Mouse (Mus musculus): ENCODE results near the gene Rtn4ip1. TPM values are rescaled to one million over a fixed set of nuclear protein-coding genes. Genes with fewer than 3 reads are reported as not detected.
"Not testable (repeated sequence)": the region's sequence is repeated elsewhere in the genome, so short reads cannot be mapped to it uniquely, and the experiment has no call there.

Rtn4ip1 gene
- total RNA-seq, 2 experiments from 2014 or later = 2.6 to 5.4 TPM

DNA sequence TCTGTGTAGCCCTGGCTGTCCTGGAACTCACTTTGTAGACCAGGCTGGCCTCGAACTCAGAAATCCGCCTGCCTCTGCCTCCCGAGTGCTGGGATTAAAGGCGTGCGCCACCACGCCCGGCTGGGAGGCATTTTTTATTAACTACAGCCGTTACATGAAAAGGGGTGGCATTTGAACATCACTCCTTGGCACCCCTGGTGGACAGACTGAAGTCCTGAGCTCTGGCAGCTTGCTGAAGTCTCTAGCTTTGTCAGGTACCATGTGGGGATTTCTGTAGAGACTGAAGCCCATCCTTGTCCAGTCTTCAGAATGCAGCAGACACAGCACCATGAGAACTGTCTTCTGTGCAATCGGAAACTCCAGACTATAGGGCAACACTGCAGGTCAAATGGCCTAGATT lies 24.2 kb downstream of the Rtn4ip1 start:
- ATAC-seq (replicated peaks; ENCODE audit: low FRiP score, poor library complexity, severe bottlenecking) = not testable (repeated sequence)

DNA sequence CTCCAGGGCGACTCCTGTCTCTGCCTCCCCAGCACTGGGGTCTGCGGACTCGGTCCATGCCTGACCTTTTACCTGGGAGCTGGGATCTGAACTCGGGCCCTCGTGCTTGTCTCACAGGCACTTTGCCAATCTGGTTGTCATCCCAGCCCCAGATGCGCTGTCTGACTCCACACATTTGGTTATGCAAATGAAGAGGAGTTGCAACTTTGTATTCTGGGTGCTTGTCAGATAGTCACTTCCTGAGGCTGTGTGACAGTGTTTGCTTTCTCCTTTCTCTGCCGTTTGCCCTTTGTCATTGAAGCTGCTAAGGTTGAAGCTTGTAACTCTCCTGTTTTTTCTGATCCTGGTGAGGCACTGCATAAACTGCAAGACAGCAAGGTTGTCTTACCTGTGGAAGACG lies 26.1 kb downstream of the Rtn4ip1 start:
- no peak for ATAC-seq (replicated peaks; ENCODE audit: low FRiP score, poor library complexity, severe bottlenecking)

DNA sequence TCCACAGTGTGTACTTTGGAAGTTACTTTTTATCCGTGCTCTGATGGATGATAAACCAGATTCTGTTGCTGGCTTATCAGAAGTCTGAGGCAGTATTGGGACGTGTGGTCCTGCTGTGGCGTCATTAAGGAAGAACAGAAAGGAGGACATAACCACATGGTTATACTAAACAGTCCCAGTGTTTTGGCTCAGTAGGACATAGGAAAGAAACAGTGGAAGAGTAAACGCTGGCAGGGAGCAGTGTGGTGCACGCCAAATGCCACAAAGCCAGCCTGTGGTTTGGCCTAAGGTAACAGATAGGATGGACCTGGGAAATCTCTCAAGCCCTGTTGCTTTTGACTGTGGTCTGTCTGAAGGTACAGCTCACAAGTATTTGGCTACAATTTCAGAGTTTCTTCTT lies 27.0 kb downstream of the Rtn4ip1 start:
- no peak for ATAC-seq (replicated peaks; ENCODE audit: low FRiP score, poor library complexity, severe bottlenecking)

DNA sequence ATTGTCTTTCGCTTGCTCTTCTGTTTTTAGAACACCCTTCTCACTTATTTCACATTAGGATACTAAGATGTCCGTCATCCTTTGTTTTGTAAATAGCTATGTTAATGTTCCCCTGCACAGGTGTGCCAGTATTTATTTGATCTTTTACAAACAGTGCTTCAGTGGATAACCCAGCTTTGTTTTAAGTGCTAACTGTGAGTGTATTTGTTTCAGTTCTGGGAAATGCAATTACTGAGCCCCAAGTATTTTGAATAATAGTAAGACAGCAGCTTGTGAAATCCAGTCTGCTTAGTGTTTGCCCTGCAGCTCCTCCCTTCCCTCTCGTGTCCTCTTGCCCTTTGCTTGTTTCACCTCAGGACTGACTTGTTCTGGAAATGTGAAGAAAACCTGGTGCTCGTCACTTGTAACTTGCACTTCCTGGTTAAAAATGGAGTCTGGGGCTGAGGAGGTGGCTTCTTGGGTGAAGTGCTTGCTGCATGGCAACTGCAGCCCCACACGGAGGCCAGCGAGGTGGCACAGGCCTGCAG lies 37.6 kb downstream of the Rtn4ip1 start:
- no peak for ATAC-seq (replicated peaks; ENCODE audit: low FRiP score, poor library complexity, severe bottlenecking)

- ATAC-seq (replicated peaks; ENCODE audit: low FRiP score, poor library complexity, severe bottlenecking) = no peak
Measured at GRCm38 (mm10) chr10:43943736-43944135, 42.1 kb downstream of the Rtn4ip1 start.

DNA sequence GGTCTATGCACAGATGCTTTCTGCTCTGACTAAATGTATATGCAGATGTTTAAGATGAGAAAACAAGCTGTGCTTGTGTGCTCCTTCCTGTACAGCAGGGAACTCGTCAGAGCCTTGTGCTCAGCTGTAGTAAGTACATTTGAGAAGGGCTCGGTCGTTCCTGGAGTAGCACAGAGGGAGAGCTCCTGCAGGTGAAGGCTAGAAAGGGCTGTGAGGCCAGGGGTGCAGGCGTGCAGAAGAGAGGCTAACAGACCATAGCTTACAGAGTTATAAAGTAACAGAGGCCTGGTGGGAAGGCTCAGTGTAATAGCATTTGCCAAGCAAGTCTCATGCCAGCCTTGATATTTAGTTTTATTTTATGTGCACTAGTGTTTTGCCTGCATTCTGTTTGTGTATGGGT lies 43.8 kb downstream of the Rtn4ip1 start:
- no peak for ATAC-seq (replicated peaks; ENCODE audit: low FRiP score, poor library complexity, severe bottlenecking)

- ATAC-seq (replicated peaks; ENCODE audit: low FRiP score, poor library complexity, severe bottlenecking) = peak; percentile 62
Measured at GRCm38 (mm10) chr10:43953942-43954341, 52.3 kb downstream of the Rtn4ip1 start.

DNA sequence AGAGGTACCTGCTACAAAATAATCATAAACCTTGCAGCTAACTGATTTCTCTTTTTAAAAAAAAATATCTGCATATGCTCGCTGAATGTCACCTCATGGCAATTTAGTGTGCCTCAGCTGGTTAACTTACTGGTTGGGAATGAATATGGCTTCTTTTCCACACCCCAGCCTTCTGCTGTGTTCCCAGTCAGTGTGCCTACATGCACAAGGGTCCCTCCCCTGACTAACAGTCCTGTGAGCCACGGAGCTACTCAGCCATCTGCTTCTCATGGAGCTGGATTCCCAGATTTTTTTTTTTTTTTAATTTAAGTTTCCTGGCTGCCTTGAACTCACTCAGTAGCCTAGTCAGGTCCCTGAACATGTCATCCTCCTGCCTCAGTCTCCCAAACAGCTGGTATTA lies 63.3 kb downstream of the Rtn4ip1 start:
- no peak for ATAC-seq (replicated peaks; ENCODE audit: low FRiP score, poor library complexity, severe bottlenecking)

GRCm38 (mm10) chr10:43973244-43973643 lies 71.6 kb downstream of the Rtn4ip1 start:
- ATAC-seq (replicated peaks; ENCODE audit: low FRiP score, poor library complexity, severe bottlenecking) = no peak

DNA sequence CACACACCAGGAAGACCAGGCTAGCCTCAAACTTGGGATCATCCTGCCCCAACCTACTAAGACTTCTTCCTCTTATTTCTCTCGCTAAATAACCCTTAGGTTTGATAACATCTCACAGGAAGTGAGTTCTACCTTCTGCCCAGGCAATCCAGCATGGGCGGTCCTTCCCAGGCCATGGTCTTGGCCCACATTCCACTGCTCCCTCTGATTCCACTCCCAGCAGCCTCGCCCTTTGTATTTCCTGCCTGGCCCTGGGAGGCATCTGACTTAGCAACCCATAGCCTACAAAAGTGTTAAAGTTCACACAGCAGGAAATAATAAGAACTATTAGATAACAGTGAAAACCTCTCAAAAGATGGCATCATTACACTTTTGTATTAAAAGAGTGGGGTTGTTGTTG lies 75.7 kb downstream of the Rtn4ip1 start:
- no peak for ATAC-seq (replicated peaks; ENCODE audit: low FRiP score, poor library complexity, severe bottlenecking)

GRCm38 (mm10) chr10:43980080-43980479 lies 78.5 kb downstream of the Rtn4ip1 start:
- ATAC-seq (replicated peaks; ENCODE audit: low FRiP score, poor library complexity, severe bottlenecking) = no peak

DNA sequence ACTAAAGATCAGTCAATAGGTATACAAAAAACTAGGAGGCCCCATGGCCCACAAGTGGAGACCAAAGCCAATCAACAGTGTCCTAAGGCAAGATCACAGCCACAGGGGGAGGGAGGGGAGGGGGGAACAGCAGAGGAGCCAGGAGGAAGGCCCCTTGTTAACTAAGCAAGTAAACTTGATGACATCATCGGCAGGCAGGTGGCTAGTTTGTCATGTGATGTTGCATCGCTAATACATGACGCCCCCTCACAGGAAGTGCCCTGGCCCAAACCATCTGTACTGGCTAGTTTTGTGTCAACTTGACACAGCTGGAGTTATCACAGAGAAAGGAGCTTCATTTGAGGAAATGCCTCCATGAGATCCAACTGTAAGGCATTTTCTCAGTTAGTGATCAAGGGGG lies 79.1 kb downstream of the Rtn4ip1 start:
- ATAC-seq (replicated peaks; ENCODE audit: low FRiP score, poor library complexity, severe bottlenecking) = not testable (repeated sequence)

DNA sequence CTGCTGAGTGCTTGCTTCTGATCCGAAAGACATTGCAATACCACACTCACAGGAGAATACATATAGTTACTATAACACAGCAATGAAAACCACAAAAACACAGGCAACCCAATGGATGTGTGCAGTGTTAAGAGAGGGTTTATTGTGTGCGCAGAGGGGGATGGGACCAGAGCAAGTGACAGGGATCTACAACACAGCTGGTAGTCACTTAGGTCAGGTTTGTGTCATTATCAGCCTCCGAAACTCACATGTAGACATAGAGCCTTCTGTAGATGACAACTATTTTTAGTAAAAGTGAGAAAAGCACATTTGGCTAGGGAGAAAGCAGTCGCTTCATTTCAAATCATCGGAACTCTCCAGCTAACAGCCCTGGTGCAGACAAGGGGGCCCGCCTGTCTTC lies 80.9 kb downstream of the Rtn4ip1 start:
- ATAC-seq (replicated peaks; ENCODE audit: low FRiP score, poor library complexity, severe bottlenecking) = no peak

DNA sequence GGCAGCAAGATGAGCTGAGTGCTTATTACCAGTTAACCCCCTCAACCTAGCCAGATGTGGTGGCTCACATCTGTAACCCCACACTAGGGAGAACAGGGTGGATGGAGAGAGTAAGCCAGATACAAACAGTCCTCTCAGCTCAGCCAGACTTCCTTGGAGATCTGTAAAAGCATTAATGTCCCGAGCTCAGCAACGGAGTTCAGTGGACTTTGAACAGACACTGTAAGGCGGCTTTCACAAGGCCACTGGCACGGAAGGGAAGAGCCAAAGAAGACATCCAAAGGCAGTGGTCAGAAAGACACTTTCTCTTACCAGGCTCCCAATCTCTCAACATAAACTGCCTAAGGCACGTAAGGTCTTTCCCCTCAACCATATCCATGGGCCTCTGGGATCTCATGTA lies 81.6 kb downstream of the Rtn4ip1 start:
- ATAC-seq (replicated peaks; ENCODE audit: low FRiP score, poor library complexity, severe bottlenecking) = no peak

- no peak for ATAC-seq (replicated peaks; ENCODE audit: low FRiP score, poor library complexity, severe bottlenecking)
Measured at GRCm38 (mm10) chr10:43983866-43984265, 82.3 kb downstream of the Rtn4ip1 start.

- no peak for ATAC-seq (replicated peaks; ENCODE audit: low FRiP score, poor library complexity, severe bottlenecking)
Measured at GRCm38 (mm10) chr10:43991268-43991667, 89.7 kb downstream of the Rtn4ip1 start.

GRCm38 (mm10) chr10:43992506-43992905 lies 90.9 kb downstream of the Rtn4ip1 start:
- no peak for ATAC-seq (replicated peaks; ENCODE audit: low FRiP score, poor library complexity, severe bottlenecking)

DNA sequence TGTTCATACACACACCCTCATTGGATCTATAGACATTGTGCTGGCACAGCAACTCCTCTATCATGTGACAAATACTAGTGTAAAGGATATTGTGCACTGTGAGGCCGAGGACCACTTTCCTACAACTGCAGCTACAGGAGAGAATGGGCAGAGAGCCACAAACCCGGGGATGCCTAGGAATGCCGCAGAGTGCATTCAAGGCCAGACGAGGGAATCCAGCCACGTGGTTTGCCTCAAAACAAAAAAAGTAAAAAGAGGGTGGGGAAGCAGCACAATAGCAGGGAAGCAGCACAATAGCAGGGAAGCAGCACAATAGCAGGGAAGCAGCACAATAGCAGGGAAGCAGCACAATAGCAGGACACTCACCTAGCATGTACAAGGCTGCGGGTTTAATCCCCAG lies 91.6 kb downstream of the Rtn4ip1 start:
- no peak for ATAC-seq (replicated peaks; ENCODE audit: low FRiP score, poor library complexity, severe bottlenecking)

DNA sequence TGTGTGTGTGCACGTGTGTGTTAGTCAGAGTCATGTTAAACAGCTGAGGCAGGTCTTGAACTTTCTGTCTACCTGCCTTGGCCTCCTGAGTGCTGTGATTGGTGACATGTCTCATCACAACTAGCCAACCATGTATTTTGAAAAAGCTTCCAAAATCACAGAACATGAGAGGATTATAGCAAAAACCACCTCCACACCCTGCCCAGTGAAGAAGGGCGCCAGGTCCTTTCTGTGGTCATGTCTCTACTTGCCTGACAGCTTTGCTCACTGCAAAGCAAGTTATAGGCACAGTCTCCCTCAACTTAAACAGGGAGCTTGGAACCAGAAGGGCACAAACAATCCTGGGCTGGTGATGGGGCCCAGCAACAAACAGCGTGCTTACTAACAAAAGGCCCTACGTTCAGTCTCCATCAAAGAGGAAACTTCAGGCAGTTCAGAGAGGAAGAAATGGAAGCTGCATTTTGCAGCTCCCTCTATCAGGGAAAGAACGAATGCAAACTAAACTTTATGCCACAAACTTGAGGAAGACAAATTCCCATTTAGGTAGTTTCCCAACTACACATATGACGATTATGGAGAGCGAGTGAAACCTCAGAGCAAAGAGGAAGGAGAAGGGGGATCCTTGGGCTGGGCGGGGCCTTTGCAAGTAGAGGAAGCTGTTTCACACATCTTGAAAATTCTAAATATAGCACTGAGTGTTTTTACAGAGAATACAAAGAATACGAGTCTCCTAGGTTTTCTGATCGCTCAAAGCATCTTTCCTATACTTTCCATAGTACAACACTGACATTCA lies 94.4 kb downstream of the Rtn4ip1 start:
- no peak for ATAC-seq (replicated peaks; ENCODE audit: low FRiP score, poor library complexity, severe bottlenecking)

- ATAC-seq (replicated peaks; ENCODE audit: low FRiP score, poor library complexity, severe bottlenecking) = no peak
Measured at GRCm38 (mm10) chr10:43997276-43997675, 95.7 kb downstream of the Rtn4ip1 start.

DNA sequence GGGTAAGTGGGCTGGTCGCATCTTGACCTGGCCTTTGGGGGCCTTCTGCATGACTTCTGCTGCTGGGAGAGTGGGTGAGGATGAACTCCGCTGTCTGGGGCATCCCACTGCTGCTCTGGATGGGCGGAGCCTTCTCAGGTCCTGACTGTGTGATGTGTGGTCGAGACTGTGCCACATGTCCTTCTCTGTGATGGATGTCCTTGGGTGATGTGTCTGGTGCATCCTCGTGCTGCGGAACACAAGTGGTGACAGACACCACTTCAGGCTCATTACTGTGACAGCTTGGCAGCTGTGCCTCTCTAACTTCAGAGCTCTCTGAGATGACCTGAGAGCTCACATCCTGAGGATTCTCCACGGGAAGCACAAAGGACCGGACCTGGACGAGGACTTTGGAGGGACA lies 96.4 kb downstream of the Rtn4ip1 start:
- ATAC-seq (replicated peaks; ENCODE audit: low FRiP score, poor library complexity, severe bottlenecking) = 0 out of 2 replicates have a peak, but pooled peaks have one; percentile 20
